Mouse (Mus musculus): ENCODE measurements around the gene Carmil3. TPM values are rescaled to one million over a fixed set of nuclear protein-coding genes. Genes with fewer than 3 reads are reported as not detected.
A peak's percentile ranks its signal among the peaks of the same experiment; 100 is the strongest.

Carmil3 gene
- total and polyA plus RNA-seq, 3 experiments = 1.9 to 6.0 (median 2.3) TPM

- TF ChIP-seq ETS1 (conservative IDR thresholded peaks at IDR 0.05; ENCODE audit: low read depth, low read length) = no peak
- no peak for TF ChIP-seq CHD1 (IDR thresholded peaks at IDR 0.05; ENCODE audit: low read depth, low read length)
- TF ChIP-seq USF1 (IDR thresholded peaks at IDR 0.05; ENCODE audit: low read depth, low read length) = peak; percentile 22
- TF ChIP-seq ELF1 (IDR thresholded peaks at IDR 0.05; ENCODE audit: low read depth, low read length) = no peak
- TF ChIP-seq POLR2A (IDR thresholded peaks at IDR 0.05; ENCODE audit: low read depth, low read length) = no peak
- TF ChIP-seq MEF2A (IDR thresholded peaks at IDR 0.05; ENCODE audit: borderline replicate concordance, low read depth, low read length) = no peak
- no peak for TF ChIP-seq NRF1 (IDR thresholded peaks at IDR 0.05; ENCODE audit: low read depth, low read length)
- TF ChIP-seq TCF12 (IDR thresholded peaks at IDR 0.05; ENCODE audit: low read depth, low read length) = no peak
- TF ChIP-seq MAFK (IDR thresholded peaks at IDR 0.05; ENCODE audit: insufficient replicate concordance, low read length) = no peak
- TF ChIP-seq E2F4 (IDR thresholded peaks at IDR 0.05; ENCODE audit: insufficient replicate concordance, low read depth, low read length) = no peak
- no peak for TF ChIP-seq MYC (IDR thresholded peaks at IDR 0.05; ENCODE audit: low read depth, low read length)
These were observed 3.6 kb upstream of the Carmil3 start (continued) for GRCm38 (mm10) chr14:55486836-55487235.

GRCm38 (mm10) chr14:55491291-55491833, 911 bp downstream of the Carmil3 start:
- in situ Hi-C loops (cut with MboI; ENCODE audit: low pct_ligation_motif_present, low pct_unique_long_range_greater_than_20kb, low sequenced_read_pairs) = no loop called here
- H3K27me3 ChIP-seq (replicated peaks) = no peaks in the 10 kb centered on the region
- no peaks in the 10 kb centered on the region for H3K9me3 ChIP-seq (replicated peaks; ENCODE audit: low read length)
- peak overlapping the region; percentile 69 to 74 (median 73) for H3K4me3 ChIP-seq (replicated peaks in 1 of 3; ENCODE audit: low read depth in 2 of 3, low read length in 2 of 3, poor library complexity in 1 of 3)
- H3K27ac ChIP-seq (ENCODE audit: insufficient read depth, low read depth) = no peak overlapping the region; the same call in 1 of the 2 replicates
- peaks cover 30 to 64% of the 10 kb centered on the region in 2 experiments for H3K4me1 ChIP-seq (ENCODE audit: control insufficient read depth in 1 of 2, insufficient read depth in 2 of 2)
- H3K79me2 ChIP-seq (replicated peaks; ENCODE audit: control insufficient read depth, extremely low read depth, insufficient read depth, poor library complexity, severe bottlenecking) = no peaks in the 10 kb centered on the region
- DNase-seq (ENCODE audit: extremely low read depth) = peak; percentile 67
- TF ChIP-seq NRF1 (IDR thresholded peaks at IDR 0.05; ENCODE audit: low read depth, low read length) (peak; percentile 35; the same call in 1 of the 2 replicates), JUN (IDR thresholded peaks at IDR 0.05; ENCODE audit: insufficient read depth, low read depth, low read length) (no peak), TCF12 (IDR thresholded peaks at IDR 0.05; ENCODE audit: low read depth, low read length) (peak; percentile 64; the same call in 1 of the 2 replicates), IRF4 (IDR thresholded peaks at IDR 0.05; ENCODE audit: low read depth, low read length) (peak; percentile 72), ZC3H11A (IDR thresholded peaks at IDR 0.05; ENCODE audit: low read depth, low read length) (no peak), MEF2A (IDR thresholded peaks at IDR 0.05; ENCODE audit: borderline replicate concordance, low read depth, low read length) (peak; percentile 74), HCFC1 (IDR thresholded peaks at IDR 0.05; ENCODE audit: low read depth, low read length) (peak; percentile 53), MAX (IDR thresholded peaks at IDR 0.05; ENCODE audit: low read length) (peak; percentile 36; the same call in 1 of the 2 replicates), POLR2AphosphoS2 (IDR thresholded peaks at IDR 0.05; ENCODE audit: low read depth, low read length) (no peak), POLR2A (IDR thresholded peaks at IDR 0.05; ENCODE audit: low read depth, low read length) (peak; percentile 57), ZNF384 (IDR thresholded peaks at IDR 0.05; ENCODE audit: low read depth, low read length) (peak; percentile 32; the same call in 1 of the 2 replicates), USF1 (IDR thresholded peaks at IDR 0.05; ENCODE audit: low read depth, low read length) (no peak), NELFE (IDR thresholded peaks at IDR 0.05; ENCODE audit: low read depth, low read length) (peak; percentile 45; the same call in 1 of the 2 replicates), MYC (IDR thresholded peaks at IDR 0.05; ENCODE audit: low read depth, low read length) (no peak), MAZ (IDR thresholded peaks at IDR 0.05; ENCODE audit: low read depth, low read length) (peak; percentile 96), CHD1 (IDR thresholded peaks at IDR 0.05; ENCODE audit: low read depth, low read length) (no peak), SIN3A (IDR thresholded peaks at IDR 0.05; ENCODE audit: low read length) (peak; percentile 95), PAX5 (IDR thresholded peaks at IDR 0.05; ENCODE audit: low read length) (no peak), ELF1 (IDR thresholded peaks at IDR 0.05; ENCODE audit: low read depth, low read length) (peak; percentile 69), ZMIZ1 (IDR thresholded peaks at IDR 0.05; ENCODE audit: low read depth, low read length) (peak; percentile 56), E2F4 (IDR thresholded peaks at IDR 0.05; ENCODE audit: insufficient replicate concordance, low read depth, low read length) (no peak), MXI1 (IDR thresholded peaks at IDR 0.05; ENCODE audit: low read depth, low read length) (peak; percentile 39), KAT2A (IDR thresholded peaks at IDR 0.05; ENCODE audit: insufficient replicate concordance, low read length) (no peak), SMC3 (IDR thresholded peaks at IDR 0.05; ENCODE audit: low read depth, low read length) (no peak), ETS1 (conservative IDR thresholded peaks at IDR 0.05; ENCODE audit: low read depth, low read length) (peak; percentile 35; the same call in 1 of the 2 replicates), CHD2 (IDR thresholded peaks at IDR 0.05; ENCODE audit: low read length) (no peak), EP300 (IDR thresholded peaks at IDR 0.05; ENCODE audit: low read length) (0 out of 2 replicates have a peak, but pooled peaks have one; percentile 23)
- dilution Hi-C loops (cut with MboI; ENCODE audit: extremely low pct_ligation_motif_present, extremely low pct_unique_long_range_greater_than_20kb, low sequenced_read_pairs) = no loop called here
- H3K4me2 ChIP-seq (ENCODE audit: insufficient read depth, low read depth, poor library complexity, severe bottlenecking) = peak overlapping the region; percentile 67
- H3K9ac ChIP-seq (ENCODE audit: insufficient read depth, low read depth) = peak overlapping the region; percentile 39; the same call in 1 of the 2 replicates
- peaks cover 0 to 54% of the 10 kb centered on the region in 2 experiments for H3K36me3 ChIP-seq (replicated peaks in 1 of 2; ENCODE audit: control insufficient read depth in 1 of 2, insufficient read depth in 1 of 2, low read length in 1 of 2)

Measured in CH12.LX (cell line).